Comparison of ENCODE assay signal across 1 mouse cellular context in the genomic region with DNA sequence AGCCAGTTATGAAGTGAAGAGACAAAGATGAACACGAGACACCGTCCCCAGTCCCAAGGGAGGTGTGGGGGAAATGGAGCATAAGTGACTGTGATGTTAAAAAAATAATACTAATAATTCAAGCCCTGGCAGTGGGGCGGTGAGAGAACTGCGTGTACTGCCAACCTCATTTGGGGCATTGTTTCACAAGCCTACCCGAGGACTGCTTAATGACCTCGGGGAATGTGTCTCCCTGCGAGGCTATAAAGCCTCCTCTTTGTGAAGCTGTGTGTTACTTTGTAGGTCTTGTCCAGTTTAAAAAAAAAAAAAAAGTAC.
TF ChIP-seq lines count a peak whose summit lies in the region.

No protein-coding gene starts in this region.

TF ChIP-seq in myocyte, 11 proteins besides CTCF, POLR2A, EP300 and RAD21 (continued from another document):
- no peak for TF ChIP-seq MYOG (IDR thresholded peaks at IDR 0.05; ENCODE audit: control insufficient read depth in 1 of 3, insufficient read depth in 1 of 3, insufficient read length in 2 of 3, low read depth in 2 of 3)
- TF ChIP-seq MYOD1 (IDR thresholded peaks at IDR 0.05; ENCODE audit: control insufficient read depth in 1 of 3, insufficient read length in 2 of 3, low read depth in 2 of 3): no peak
- TF ChIP-seq MAX (IDR thresholded peaks at IDR 0.05; ENCODE audit: low read depth): no peak
- no peak for TF ChIP-seq USF1 (IDR thresholded peaks at IDR 0.05; ENCODE audit: low read depth)
- TF ChIP-seq REST (IDR thresholded peaks at IDR 0.05; ENCODE audit: insufficient read depth, insufficient read length): no peak
